Mouse (Mus musculus) limb, embryonic 14.5 days (tissue): ENCODE results near the gene Afg3l1. TPM values are rescaled to one million over a fixed set of nuclear protein-coding genes. Genes with fewer than 3 reads are reported as not detected.
"Not testable (repeated sequence)": the region's sequence is repeated elsewhere in the genome, so short reads cannot be mapped to it uniquely, and the experiment has no call there.

Experiments used
- ATAC-seq: fragments of 200-750 bp; cut with Nextera tagmentation; 2 replicates; pipeline ENCODE4 v1.8.0; 2017; ENCODE audit warnings: low read depth, moderate number of reproducible peaks, moderate TSS enrichment; ENCODE audit not compliant: low FRiP score
- DNase-seq: peaks from one replicate; pipeline ENCODE4 v3.0.0-alpha.2; 2015; ENCODE audit warnings: low spot score
- H3K27ac ChIP-seq: fragments of 300-500 bp; sonication (generic); replicated peaks from 2 replicates; pipeline ENCODE4 v1.5.1; 2014; ENCODE audit warnings: low read depth, mild to moderate bottlenecking, low read length, moderate library complexity, mixed read lengths
- H3K27me3 ChIP-seq: fragments of 300-500 bp; sonication (generic); 2 replicates; pipeline ENCODE4 v1.6.1; 2014; ENCODE audit warnings: low read length, mixed read lengths; ENCODE audit not compliant: control insufficient read depth, insufficient read depth
- H3K36me3 ChIP-seq: fragments of 300-500 bp; sonication (generic); 2 replicates; pipeline ENCODE4 v1.6.1; 2014; ENCODE audit warnings: mild to moderate bottlenecking, low read length, moderate library complexity, mixed read lengths; ENCODE audit not compliant: control insufficient read depth, insufficient read depth
- H3K4me1 ChIP-seq: fragments of 300-500 bp; sonication (generic); 2 replicates; pipeline ENCODE4 v1.6.1; 2014; ENCODE audit warnings: antibody characterized with exemption, low read length, mixed read lengths; ENCODE audit not compliant: control insufficient read depth, insufficient read depth
- H3K4me2 ChIP-seq: fragments of 300-500 bp; sonication (generic); replicated peaks from 2 replicates; pipeline ENCODE4 v1.6.1; 2014; ENCODE audit warnings: low read depth, mild to moderate bottlenecking, low read length, moderate library complexity; ENCODE audit not compliant: severe bottlenecking
- H3K4me3 ChIP-seq: fragments of 300-500 bp; sonication (generic); replicated peaks from 2 replicates; pipeline ENCODE4 v1.5.1; 2014; ENCODE audit warnings: low read length
- H3K9ac ChIP-seq: fragments of 300-500 bp; sonication (generic); 2 replicates; pipeline ENCODE4 v1.6.1; 2014; ENCODE audit warnings: mild to moderate bottlenecking, low read depth, low read length, moderate library complexity; ENCODE audit not compliant: severe bottlenecking
- H3K9me3 ChIP-seq: fragments of 300-500 bp; sonication (generic); 2 replicates; pipeline ENCODE4 v1.6.1; 2016; ENCODE audit warnings: low read length; ENCODE audit not compliant: control insufficient read depth
- POLR2A ChIP-seq: fragments of 200-500 bp; IDR thresholded peaks from 2 replicates; pipeline ENCODE4 v1.8.0; 2012; ENCODE audit warnings: inconsistent platforms, mild to moderate bottlenecking, moderate library complexity, borderline replicate concordance; ENCODE audit not compliant: insufficient read depth, insufficient read length; ENCODE audit errors: extremely low read depth
- WGBS: fragments of 180-500 bp; shearing (Covaris S2); extraction: QIAGEN DNeasy Blood & Tissue Kit; methylation state at CpG from one replicate; pipeline ENCODE4 v1.1.7; 2014; 5-methylcytosine and 5-hydroxymethylcytosine counted together
- polyA plus RNA-seq, 2 experiments: library from polyadenylated mRNA; depleted of rRNA in 1 of 2; stranded (reverse) in 1 of 2; unstranded in 1 of 2; fragments of >200 nt; fragmentation: Nextera tagmentation in 1 of 2; extraction: Ambion mirVana in 1 of 2; gene quantifications; 2 replicates each; pipeline versions ENCODE4 v1.2.1 to v1.2.3; 2012 to 2014

Afg3l1 gene
- polyA plus RNA-seq, 2 experiments: 30.8 to 31.1 TPM

- ATAC-seq (peak; percentile 36), DNase-seq (peak; percentile 45)
- H3K27me3 ChIP-seq: peaks cover 10% of the 10 kb centered on the region
- H3K36me3 ChIP-seq: 0 out of 2 replicates have a peak, but pooled peaks cover 4% of the 10 kb centered on the region
- peak within 1 kb of the TSS; percentile 70 for H3K4me3 ChIP-seq
- peak within 1 kb of the TSS; percentile 99 for H3K4me2 ChIP-seq
- H3K9me3 ChIP-seq: no peaks in the 10 kb centered on the region
- 3% methylated on average over 35 of the region's 63 CpGs for WGBS
- H3K9ac ChIP-seq: peak within 1 kb of the TSS; percentile 55
- TF ChIP-seq POLR2A: no peak
- H3K4me1 ChIP-seq: peaks cover 10% of the 10 kb centered on the region
- H3K27ac ChIP-seq: peak within 1 kb of the TSS; percentile 27; the same call in 1 of the 2 replicates
Observed at GRCm38 (mm10) chr8:123514781-123515539, 37.3 kb downstream of the Afg3l1 start, which contains the start of gene Dbndd1. Gene Dbndd1 (minus strand): TSS chr8:123515463.

- H3K27ac ChIP-seq: no peak overlapping the region
- H3K4me3 ChIP-seq: peak overlapping the region; percentile 70
- 0 out of 2 replicates have a peak, but pooled peaks cover 2% of the 10 kb centered on the region for H3K36me3 ChIP-seq
- no peak overlapping the region for H3K9ac ChIP-seq
- H3K9me3 ChIP-seq: no peaks in the 10 kb centered on the region
- no peak for DNase-seq
- H3K4me1 ChIP-seq: peaks cover 10% of the 10 kb centered on the region
- H3K27me3 ChIP-seq: peaks cover 10% of the 10 kb centered on the region
- no peak for ATAC-seq
- no peak for TF ChIP-seq POLR2A
- WGBS: 2% methylated on average over 10 of the region's 11 CpGs
- peak overlapping the region; percentile 99 for H3K4me2 ChIP-seq
Observed at GRCm38 (mm10) chr8:123515540-123515897, 37.8 kb downstream of the Afg3l1 start.

DNA sequence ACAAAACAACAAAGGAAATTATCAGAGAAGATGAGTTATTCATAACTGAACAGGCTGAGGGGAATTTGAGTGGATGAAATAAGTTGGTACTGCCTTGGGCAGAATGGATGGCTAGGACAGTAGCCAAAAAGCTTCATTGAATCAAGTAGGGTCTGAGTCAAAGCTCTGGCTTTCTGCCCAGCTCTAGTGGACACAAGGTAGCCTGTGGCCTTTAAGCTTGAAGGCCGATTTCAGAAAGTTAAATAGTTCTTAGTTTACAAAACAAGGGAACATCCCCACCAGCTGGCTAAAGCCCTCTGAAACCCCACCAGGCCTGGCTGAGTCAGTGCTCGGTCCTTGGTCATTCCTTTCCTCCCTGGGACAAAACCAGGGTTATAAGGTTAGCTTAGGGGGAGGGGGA lies 38.9 kb downstream of the Afg3l1 start:
- TF ChIP-seq POLR2A: no peak
- H3K4me3 ChIP-seq: no peak overlapping the region
- H3K9me3 ChIP-seq: no peaks in the 10 kb centered on the region
- H3K27me3 ChIP-seq: peaks cover 10% of the 10 kb centered on the region
- no peak overlapping the region for H3K4me2 ChIP-seq
- DNase-seq (no peak), ATAC-seq (no peak)
- WGBS: 38% methylated on average over 2 of the region's 2 CpGs
- no peak overlapping the region for H3K9ac ChIP-seq
- peaks cover 12% of the 10 kb centered on the region; the same call in 1 of the 2 replicates for H3K36me3 ChIP-seq
- H3K27ac ChIP-seq: no peak overlapping the region
- peaks cover 10% of the 10 kb centered on the region for H3K4me1 ChIP-seq

GRCm38 (mm10) chr8:123518172-123518571 lies 40.5 kb downstream of the Afg3l1 start:
- H3K27me3 ChIP-seq: peaks cover 10% of the 10 kb centered on the region
- 0 out of 2 replicates have a peak overlapping the region, but pooled peaks have one; percentile 73 for H3K9ac ChIP-seq
- WGBS: 32% methylated on average over 10 of the region's 10 CpGs
- H3K9me3 ChIP-seq: no peaks in the 10 kb centered on the region
- no peak overlapping the region for H3K27ac ChIP-seq
- no peak for TF ChIP-seq POLR2A
- H3K4me1 ChIP-seq: peaks cover 10% of the 10 kb centered on the region
- DNase-seq (no peak), ATAC-seq (no peak)
- H3K4me2 ChIP-seq: peak overlapping the region; percentile 86
- H3K4me3 ChIP-seq: peak overlapping the region; percentile 50
- H3K36me3 ChIP-seq: peaks cover 21% of the 10 kb centered on the region

- no peak for TF ChIP-seq POLR2A
- under 1% methylated on average over 20 of the region's 20 CpGs for WGBS
- H3K4me1 ChIP-seq: peaks cover 10% of the 10 kb centered on the region
- H3K27ac ChIP-seq: no peak within 1 kb of the TSS
- peak within 1 kb of the TSS; percentile 50 for H3K4me3 ChIP-seq
- peaks cover 26% of the 10 kb centered on the region for H3K36me3 ChIP-seq
- DNase-seq (peak; percentile 98), ATAC-seq (peak; percentile 91)
- H3K4me2 ChIP-seq: peak within 1 kb of the TSS; percentile 86
- H3K9me3 ChIP-seq: no peaks in the 10 kb centered on the region
- H3K27me3 ChIP-seq: peaks cover 9% of the 10 kb centered on the region
- H3K9ac ChIP-seq: peak within 1 kb of the TSS; percentile 73
Observed at GRCm38 (mm10) chr8:123518667-123519066, 41.0 kb downstream of the Afg3l1 start, which contains the start of gene Gas8. Gene Gas8 (plus strand): TSS chr8:123518834.

- not testable (repeated sequence) for ATAC-seq, H3K27ac ChIP-seq, DNase-seq, H3K9me3 ChIP-seq, H3K9ac ChIP-seq, H3K27me3 ChIP-seq, H3K4me1 ChIP-seq, H3K4me3 ChIP-seq, H3K4me2 ChIP-seq
- peaks cover 40% of the 10 kb centered on the region for H3K36me3 ChIP-seq
- WGBS: 91% methylated on average over 1 of the region's 1 CpGs
Observed at GRCm38 (mm10) chr8:123520048-123520447, 42.3 kb downstream of the Afg3l1 start.
